Mouse (Mus musculus): ENCODE data around the gene Med1.
"Not testable (repeated sequence)": the region's sequence is repeated elsewhere in the genome, so short reads cannot be mapped to it uniquely, and the experiment has no call there.

Gene Med1

DNA sequence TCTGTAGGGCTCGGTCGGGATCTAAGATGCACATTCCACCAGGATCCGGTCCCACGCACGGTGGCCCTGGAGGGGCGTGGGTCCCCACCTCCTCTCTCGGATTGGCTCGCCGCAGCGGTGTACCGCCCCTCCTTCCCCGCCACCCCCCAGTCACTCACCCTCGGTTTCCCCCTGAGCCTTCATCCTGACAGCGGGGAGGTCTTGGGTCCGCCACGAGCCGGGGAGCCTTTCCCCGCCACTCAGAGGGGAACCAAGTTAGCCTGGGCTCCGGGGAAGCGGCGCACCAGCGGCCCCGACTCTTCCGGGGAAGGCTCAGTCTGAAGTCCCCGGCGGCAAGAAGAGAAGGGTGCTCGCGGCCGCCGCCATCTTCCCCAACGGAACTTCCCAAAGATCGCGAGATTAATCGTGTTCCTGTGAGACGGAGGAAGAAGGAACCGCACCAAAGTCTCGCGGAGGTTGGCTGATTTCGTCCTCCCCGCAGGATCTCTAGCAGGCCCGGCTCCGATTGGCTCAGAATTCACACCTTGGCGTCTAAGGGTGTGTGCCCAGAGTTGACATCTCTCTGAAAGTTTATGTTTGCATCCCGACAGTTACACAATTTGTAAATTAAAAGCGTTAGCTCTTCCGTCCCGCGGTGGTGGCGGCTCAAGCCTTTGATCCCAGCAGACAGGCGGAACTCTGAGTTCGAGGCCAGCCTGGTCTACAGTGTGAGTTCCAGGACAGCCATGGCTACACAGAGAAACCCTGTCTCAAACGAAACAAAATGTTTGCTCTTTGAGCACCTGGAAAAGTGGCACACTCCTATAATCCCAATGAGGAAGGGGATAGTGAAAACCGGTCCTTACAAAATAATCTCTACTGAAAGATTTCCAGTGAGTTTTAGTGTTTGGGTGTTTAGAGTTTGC, at the start of gene Med1:
Gene Med1 (minus strand): TSS at position 393 of the 905 bp plus-strand sequence.
- peak; percentile 86 for DNase-seq (ENCODE audit: low spot score)

DNA sequence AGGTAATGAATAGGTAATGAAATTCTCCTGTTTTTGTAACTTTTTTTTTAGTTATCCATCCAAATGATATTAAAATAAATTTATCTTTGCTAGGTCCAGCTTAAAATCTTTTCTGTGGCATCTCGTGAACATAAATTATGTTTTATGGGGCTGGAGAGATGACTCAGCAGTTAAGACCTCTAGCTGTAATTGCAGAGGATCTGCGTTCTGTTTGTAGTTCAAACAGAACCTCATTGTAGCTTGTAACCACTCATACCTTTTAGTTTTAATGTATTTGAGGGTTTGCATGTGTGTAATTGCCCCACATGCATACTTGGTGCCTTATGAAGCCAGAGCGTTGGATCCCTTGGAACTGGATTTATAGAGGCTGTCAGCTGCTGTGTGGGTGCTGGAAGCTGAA, 45.9 kb upstream of the Med1 start:
- no peak for DNase-seq (ENCODE audit: low spot score)

DNA sequence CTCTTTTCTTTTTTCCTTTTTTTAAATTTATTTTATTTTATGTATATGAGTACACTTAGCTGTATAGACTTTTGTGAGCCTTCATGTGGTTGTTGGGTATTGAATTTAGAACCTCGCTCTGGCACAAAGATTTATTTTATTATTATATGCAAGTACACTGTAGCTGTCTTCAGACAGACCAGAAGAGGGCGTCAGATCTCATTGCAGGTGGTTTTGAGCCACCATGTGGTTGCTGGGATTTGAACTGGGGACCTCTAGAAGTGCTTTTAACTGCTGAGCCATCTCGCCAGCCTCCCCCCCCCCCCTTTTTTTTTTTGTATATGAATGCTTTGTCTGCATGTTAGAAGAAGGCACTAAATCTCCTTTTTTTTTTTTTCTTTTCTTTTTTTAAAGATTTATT, 45.3 kb upstream of the Med1 start:
- no peak for DNase-seq (ENCODE audit: low spot score)

DNA sequence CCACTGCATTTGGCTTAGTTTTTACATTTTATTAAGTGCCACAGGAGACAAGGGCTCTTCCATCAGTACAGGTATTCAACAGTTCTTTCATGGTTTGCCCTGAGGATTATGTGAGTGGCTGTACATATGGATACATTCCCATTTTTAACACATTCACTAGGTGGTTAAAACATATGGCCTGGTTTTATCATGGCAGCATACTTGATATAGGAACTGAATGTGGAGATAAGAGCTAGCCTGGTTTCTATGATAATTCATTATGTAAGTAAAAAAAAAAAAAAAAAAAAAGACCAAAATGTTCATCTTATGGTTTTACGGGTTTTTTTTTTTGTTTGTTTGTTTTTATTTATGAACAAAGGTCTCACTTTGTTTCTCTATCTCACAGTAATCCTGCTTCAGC, 33.3 kb upstream of the Med1 start:
- no peak for DNase-seq (ENCODE audit: low spot score)

DNA sequence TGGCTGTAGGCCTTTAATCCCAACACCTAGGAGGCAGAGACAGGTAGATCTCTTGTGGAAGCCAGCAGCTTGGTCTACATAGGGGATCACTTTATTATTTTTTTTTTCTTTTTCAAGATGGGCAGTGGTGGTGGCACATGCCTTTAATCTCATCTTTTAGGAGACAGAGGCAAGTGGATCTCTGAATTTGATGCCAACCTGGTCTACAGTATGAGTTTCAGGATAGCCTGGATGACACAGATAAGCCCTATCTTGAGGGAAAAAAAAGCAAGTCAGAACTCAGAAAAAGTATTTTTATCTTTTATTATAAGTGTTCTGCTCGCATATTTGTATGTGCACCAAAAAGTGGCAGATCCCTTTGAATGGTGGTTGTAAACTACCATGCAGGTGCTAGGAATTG, 20.2 kb upstream of the Med1 start:
- DNase-seq (ENCODE audit: low spot score), result no peak

DNA sequence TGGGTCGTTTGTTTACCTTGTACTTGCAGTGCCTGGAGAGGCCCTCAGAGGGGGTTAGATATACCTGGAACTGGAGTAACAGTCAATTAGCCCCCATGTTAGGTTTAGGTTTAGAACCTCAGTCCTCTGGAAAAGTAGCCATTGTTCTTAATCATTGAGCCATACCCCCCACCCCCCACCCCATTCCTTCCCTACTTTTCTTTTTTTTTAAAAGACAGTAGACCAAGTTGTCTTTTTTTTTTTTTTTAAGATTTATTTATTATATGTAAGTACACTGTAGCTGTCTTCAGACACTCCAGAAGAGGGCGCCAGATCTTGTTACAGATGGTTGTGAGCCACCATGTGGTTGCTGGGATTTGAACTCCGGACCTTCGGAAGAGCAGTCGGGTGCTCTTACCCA, 16.6 kb upstream of the Med1 start:
- DNase-seq (ENCODE audit: low spot score), result not testable (repeated sequence)

DNA sequence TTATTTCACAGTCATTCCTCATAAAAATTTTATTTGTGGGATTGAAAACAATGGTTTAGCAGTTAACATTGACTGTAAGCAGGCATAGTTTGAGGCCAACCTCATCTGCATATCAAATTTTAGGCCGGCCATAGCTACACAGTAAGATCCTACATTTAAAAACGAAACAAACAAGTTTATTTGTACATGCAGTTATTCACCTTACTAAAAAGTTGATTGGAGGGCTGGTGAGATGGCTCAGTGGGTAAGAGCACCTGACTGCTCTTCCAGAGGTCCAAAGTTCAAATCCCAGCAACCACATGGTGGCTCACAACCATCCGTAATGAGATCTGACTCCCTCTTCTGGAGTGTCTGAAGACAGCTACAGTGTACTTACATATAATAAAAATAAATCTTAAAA, 13.2 kb upstream of the Med1 start:
- DNase-seq (ENCODE audit: low spot score), result not testable (repeated sequence)

DNA sequence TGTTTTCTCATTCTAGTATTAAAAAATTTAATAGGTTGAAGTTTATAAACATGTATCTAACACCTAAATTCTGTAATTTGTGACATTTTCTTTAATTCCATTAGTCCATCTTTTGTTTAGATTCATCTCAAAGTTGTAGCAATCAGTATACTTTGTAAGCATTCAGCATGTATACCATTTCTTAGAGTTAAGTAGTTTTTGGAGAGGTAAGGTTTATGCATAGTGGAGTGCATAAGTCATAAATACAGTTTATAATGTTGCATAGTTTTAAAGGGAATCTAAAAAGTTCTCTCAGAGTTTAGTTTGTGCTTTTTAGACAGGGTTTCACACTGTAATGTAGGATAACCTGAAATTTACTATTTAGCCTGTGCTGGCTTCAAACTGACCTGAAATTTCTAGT, 12.4 kb upstream of the Med1 start:
- DNase-seq (ENCODE audit: low spot score), result no peak

DNA sequence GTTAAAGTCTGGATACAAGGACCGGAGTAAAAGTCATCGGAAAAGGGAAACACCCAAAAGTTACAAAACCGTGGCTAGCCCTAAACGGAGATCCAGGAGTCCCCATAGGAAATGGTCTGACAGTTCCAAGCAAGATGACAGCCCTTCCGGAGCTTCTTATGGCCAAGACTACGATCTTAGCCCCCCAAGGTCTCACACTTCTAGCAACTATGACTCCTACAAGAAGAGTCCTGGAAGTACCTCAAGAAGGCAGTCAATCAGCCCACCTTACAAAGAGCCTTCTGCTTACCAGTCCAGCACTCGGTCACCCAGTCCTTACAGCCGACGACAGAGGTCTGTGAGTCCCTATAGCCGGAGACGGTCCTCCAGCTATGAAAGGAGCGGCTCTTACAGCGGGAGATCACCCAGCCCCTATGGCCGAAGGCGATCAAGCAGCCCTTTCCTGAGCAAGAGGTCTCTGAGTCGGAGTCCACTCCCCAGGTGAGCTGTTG, 10.9 kb upstream of the Med1 start:
- peak; percentile 32 for DNase-seq (ENCODE audit: low spot score)

DNA sequence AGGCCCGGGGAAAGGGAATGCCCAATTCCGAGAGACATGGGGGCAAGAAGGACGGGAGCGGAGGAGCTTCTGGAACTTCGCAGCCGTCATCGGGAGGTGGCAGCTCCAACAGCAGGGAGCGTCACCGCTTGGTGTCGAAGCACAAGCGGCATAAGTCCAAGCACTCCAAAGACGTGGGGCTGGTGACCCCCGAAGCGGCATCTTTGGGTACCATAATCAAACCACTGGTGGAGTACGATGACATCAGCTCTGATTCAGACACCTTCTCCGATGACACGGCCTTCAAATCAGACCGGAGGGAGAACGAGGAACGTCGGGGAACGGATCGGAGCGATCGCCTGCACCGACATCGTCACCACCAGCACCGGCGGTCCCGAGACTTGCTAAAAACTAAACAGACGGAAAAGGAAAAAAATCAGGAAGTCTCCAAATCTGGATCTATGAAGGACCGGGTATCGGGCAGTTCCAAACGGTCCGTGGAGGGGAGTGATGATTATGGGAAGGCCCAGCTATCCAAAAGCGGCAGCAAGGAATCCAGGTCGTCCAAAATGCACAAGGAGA, 10.3 kb upstream of the Med1 start:
- peak; percentile 43 for DNase-seq (ENCODE audit: low spot score)

DNA sequence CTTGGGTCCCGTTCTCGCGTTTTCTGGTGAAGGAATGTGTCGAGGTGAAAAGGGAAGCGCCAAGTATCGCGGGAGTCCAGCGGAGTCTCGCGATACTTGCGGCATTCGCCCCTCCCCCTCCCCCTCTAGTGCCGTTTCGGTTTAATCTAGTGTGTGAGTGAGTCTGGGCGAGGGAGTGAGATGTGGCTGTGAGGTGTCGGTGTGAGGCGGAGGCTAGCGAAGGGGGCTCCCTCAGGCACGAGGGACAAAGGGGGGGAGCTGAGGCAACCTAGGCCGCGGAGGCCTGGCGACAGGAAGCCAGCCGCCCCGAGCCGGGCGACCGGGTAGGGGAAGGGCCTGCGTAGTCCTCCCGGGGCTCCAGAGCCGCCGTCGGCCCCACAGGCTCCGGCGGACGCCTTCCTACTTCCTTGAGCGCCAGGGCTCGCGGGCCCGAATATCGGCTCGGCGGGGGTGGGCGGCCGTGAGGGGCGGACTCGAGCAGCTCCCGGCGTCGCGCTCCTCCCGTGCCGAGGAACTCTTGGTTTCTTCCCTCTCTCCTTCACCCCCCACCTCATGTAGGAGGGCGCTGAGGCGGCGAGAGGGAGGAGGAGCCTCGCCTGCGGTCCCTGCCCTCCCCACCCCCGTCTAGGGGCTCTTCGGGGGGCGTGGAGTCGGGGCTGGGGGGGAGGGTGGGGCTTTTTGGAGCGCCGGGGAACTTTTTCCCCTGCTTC, 9.7 kb upstream of the Med1 start, which contains the start of gene Cdk12:
Gene Cdk12 (plus strand): TSS at position 419 of the 710 bp plus-strand sequence.
- peak; percentile 92 for DNase-seq (ENCODE audit: low spot score)

DNA sequence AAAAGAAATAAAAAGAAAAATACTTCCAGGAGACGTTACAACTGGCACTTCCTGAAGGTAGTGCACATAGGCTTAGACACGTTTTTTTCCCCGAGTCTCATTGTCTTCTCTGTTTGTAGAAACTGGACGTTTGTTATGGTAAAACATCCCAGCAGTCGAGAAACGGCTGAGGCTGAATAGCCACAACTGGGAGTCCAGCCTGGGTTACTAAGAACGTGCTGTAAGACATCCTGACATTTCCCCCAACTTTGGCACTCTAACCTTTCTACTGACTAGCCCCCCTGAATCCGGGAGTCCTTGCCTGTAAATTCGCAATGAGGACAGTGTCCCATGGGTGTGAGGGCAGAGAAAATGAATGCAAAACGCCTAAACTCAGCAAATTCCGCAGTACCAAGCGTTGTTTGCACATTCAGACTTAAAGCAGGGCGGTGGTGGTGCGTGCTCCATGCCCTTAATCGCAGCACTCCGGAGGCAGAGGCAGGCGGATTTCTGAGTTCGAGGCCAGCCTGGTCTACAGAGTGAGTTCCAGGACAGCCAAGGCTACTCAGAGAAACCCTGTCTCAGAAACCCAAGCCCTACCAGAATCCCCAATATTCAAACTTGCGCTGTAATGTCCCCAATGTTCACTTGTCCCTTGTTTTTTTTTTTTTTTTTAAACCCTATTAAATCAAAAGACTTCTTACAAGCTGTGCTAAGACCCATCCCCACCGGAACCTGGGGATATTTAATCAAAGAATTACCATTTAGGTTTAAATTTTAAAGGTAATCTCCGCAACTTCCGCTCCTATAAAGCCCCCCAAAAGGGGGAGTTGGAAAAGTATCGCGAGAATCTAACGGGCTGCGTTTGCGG, 8.9 kb upstream of the Med1 start:
- peak; percentile 27 for DNase-seq (ENCODE audit: low spot score)

DNA sequence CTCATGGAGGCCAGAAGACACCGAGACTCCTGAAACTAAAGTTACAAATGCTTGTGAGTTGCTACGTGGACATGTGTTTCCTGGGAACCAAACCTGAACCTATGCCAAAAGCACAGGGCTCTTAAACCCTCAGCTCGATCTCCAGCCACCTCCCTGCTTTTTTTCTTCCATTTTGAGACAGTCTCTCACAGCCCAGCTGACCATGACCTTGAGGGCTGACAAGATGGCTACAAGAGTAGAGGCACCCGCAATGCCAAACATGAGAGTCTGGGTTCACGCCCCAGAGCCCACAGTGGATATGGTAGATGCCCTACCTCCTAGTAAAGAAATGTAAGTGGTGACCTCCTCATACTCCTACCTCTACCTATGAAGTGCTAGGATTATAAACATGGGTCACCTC, 2.3 kb downstream of the Med1 start:
- no peak for DNase-seq (ENCODE audit: low spot score)

DNA sequence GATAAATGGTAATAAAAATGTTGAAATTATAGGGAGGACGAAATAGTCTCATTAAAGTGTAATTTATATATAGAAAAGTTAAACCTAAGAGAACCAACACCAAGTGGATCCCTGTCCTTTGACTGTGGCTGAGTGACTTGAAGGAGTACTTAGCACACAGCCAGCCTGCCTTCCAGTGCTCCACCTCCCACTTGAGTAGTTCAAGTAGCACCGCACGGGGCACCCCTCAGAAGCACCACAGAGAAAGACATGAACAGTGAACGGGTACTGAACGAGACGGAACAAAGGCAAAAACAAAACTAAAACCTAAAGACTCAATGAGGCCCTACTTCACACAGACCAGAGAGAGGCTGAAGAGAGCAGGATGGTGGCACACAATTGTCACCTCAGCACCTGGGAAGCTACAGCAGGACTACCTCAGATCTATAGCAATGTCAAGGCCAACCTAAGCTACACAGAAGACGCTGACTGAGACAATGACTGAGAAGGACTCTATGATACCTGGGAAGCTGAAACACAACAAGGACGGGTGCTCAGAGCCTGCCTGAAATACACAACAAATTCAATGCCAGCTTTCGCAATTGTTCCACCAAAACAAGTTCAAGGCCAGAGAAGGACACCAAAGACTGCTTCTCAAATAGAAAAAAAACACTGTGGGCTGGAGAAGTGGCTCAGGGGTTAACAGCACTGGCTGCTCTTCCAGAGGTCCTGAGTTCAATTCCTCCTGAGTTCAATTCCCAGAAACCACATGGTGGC, 5.3 kb downstream of the Med1 start:
- DNase-seq (ENCODE audit: low spot score), result no peak

DNA sequence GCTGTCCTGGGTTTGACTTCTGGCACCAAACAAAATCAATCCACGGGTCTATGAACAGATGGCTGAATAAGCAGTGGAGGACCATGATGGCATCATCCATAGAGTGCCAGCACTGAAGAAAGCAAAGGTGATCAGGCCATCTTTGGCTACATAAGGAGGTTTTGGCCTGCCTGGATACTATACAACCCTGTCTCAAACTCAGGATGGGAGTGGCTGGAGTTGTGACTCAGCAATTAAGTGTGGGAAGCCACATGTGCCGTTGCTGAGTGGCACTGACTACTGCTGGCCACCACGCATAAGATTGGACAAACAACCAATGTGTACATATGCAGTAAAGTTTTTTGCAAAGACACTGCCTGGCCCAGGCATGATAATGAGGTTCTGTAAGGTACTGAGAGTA, 10.9 kb downstream of the Med1 start:
- not testable (repeated sequence) for DNase-seq (ENCODE audit: low spot score)

DNA sequence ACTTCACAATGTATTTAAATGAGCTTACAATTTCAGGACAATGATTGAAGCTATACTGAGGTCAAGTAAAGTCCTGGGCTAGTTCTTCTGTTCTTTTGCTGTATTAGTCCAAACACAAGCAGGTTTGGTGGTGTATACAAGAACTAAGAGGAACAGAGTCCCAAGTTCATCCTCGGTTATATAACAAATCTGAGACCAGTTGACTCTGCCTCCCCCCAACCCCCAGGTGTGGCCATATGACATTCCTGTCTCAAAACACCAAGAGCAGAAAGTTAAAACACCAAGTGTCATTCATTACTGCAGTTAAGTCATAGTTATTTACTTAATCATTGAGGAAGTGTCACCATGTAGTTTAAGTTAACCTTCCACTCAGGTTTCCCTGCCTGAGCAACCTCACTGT, 24.7 kb downstream of the Med1 start:
- no peak for DNase-seq (ENCODE audit: low spot score)

DNA sequence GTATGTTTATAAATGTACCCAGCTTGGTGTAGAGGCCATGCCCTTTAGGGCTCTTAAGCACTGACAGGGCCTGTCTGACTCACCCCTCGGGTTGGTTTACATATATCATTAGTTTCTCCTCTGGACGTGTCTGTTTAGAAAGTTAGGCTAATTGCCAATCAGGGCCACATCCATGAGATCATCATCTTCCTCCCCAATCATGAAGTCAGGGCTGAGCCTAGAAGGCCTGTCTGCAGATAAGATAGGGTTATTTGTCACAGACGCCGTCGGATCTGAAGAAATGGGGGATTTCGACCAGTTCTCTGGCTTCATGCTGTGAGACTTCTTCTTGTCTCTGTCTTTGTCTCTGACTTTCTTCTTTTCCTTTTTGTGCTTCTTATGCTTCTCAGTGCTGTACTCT, 38.0 kb downstream of the Med1 start:
- DNase-seq (ENCODE audit: low spot score), result no peak

DNA sequence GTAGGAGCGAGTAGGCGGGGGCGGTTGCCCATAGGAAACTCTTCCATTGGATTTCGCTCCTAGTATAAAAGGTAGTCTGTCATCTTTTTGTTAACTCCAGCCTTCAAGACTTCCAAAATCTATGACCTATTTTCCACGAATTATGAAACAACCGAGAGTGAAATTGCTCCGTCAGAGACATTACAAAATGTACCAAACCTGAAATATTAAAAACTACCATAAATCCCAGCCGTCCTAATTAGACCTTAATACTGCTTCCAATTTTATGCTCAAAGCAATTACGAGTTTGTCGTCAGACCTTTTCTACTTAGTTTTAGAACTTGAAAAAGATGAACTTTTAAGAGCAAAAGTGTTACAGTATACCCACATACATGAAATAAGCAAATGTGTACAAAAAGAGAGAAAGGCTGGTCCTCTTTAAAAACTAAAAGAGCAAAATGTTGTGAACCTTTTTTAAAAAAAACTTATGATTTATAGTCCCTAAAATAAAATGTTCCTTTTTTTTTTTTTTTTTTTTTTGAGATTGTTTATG, 42.4 kb downstream of the Med1 start:
- no peak for DNase-seq (ENCODE audit: low spot score)

DNA sequence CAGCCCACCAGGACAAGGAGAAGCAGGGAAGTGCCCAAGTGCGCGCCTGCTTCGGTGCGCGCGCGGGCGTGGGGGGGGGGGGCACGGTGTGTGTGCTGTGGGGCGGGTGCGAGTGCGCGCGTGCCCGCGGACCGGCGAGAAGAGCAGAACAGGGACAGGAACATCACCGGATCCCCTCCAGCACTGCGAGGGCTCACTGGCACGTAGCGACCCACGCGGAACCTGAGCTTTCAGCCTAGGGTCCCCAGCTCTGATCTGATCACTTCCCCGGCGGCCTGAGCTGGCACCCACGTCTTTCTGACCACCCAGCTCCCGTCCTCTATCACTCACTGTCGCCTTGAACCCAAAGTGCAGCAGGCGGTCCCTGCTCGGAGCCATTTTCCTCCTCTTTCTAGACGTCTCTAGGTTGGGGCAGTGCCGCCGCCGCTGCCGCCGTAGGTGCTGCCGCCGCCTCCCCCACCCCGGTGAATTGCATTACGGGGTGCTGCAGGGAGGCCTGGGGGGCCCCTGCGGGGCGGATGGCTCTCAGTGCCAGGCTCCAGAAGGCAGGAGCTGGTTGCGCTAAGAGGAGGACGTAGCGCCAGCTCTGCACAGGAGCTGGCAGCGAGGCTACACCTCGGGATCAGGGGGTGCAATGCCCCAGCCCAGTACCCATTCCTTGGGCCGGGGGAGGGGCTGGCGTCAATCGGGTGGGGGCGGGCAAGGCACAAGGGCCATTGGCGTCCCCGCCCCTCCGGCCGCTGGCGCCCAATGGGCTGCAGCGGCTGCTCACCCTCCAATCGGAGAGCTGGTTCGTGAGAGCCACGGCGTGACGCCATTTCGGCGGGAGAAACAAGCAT, 43.1 kb downstream of the Med1 start, which contains the start of gene Fbxl20:
Gene Fbxl20 (minus strand): TSS at position 618 of the 839 bp plus-strand sequence.
- peak; percentile 78 for DNase-seq (ENCODE audit: low spot score)

DNA sequence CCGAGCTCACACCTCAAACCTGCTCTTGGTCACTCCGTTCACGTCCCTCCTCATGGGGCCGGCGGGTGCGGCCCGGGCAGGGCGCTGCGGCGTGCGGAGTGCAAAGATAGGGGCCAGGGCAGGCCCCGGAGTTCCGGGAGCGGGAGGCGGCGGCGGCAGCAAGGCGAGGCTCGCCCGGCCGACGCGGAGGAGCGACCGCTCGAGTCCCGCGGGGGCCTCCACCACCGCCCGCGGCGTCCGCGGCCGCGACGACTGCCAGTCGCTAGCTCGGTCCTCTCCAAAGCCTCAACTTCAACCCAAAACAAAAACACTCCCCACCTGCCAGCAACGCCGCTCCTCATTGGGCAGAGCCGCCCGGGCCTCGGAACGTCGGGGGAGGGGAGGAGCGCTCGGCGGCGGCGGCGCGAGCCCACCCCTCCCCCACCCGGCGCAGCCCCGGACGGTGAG, 43.8 kb downstream of the Med1 start:
- DNase-seq (ENCODE audit: low spot score), result peak; percentile 83
